Mouse (Mus musculus): ENCODE results near the gene Vgf.

DNA sequence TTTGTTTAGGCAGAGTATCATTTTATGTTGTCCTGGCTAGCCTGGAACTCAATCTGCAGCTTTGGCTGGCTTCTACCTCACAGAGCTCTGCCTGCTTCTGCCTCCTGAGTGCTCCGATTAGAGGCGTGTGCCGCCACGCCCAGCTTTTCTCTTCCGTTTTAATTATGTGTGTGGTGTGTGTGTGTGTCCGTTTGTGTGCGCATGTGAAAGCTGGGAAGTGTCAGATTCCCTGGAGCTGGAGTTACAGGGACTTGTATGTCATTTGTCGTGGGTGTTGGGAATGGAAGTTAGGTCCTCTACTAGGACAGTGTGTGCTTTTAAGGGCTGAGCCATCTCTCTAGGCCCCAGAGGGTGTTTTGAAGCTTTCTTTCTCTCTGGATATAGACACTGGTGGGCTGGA is 46.9 kb downstream of the Vgf start:
- no peak for TF ChIP-seq CTCF (IDR thresholded peaks at IDR 0.05)
- no peak for TF ChIP-seq EP300 (IDR thresholded peaks at IDR 0.05)

Measured in lung, postnatal 0 days (tissue).